Mouse (Mus musculus): Measurements from ENCODE around the gene D630039A03Rik. TPM values are rescaled to one million over a fixed set of nuclear protein-coding genes. Genes with fewer than 3 reads are reported as not detected.

The D630039A03Rik gene
- polyA plus RNA-seq, 1 experiment from 2014 or later = 0.20 TPM

Other genes with a start within 250 kb of the D630039A03Rik start
- gene Akap2, start 198.6 kb downstream of the D630039A03Rik start, polyA plus RNA-seq (2014; fragmentation: Nextera tagmentation; extraction: Ambion mirVana) = 52.0 and 55.0 TPM in 2 replicates
- 299 and 325 TPM in 2 replicates for gene Txn1, start 40.1 kb upstream of the D630039A03Rik start, polyA plus RNA-seq (2014; fragmentation: Nextera tagmentation; extraction: Ambion mirVana)
- gene Txndc8, start 92.8 kb upstream of the D630039A03Rik start, polyA plus RNA-seq (2014; fragmentation: Nextera tagmentation; extraction: Ambion mirVana) = not detected in 2 replicates

All from heart, embryonic 14.5 days (tissue).